ENCODE assay signal across 27 mouse cellular contexts in genomic region chr12:54605203-54605602, GRCm38 (mm10). TPM values are rescaled to one million over a fixed set of nuclear protein-coding genes. Genes with fewer than 3 reads are reported as not detected.
DNase-seq lines count a peak whose midpoint lies in the region; ATAC-seq and TF ChIP-seq lines count a peak whose summit lies in the region.
"Had no signal": no experiment of that assay in that cellular context is flagged by ENCODE, and none has a peak within 500 bp of the region (broad histone marks: within the 10 kb centered on the region; RNA-seq: fewer than 3 reads in every experiment).

No protein-coding gene starts in this region.

- H3K9me3 ChIP-seq in lung, embryonic 16.5 days (ENCODE audit: control insufficient read depth, low read length), result no peaks in the 10 kb centered on the region
- H3K9me3 ChIP-seq: forebrain, embryonic 13.5 days; hindbrain, embryonic 13.5 days; limb, embryonic 15.5 days; liver, embryonic 15.5 days; lung, embryonic 15.5 days; midbrain, embryonic 12.5 days; neural tube, embryonic 13.5 days had no signal

- no peak overlapping the region for H3K4me3 ChIP-seq in kidney, adult 2 months (ENCODE audit: insufficient read depth, low read depth, low read length)
- no peak overlapping the region for H3K4me3 ChIP-seq in lung, embryonic 16.5 days (ENCODE audit: low read length)
- H3K4me3 ChIP-seq in small intestine, adult 2 months (ENCODE audit: low read depth, low read length), result no peak overlapping the region
- H3K4me3 ChIP-seq: erythroblast, embryonic 14.5 days; forebrain, embryonic 13.5 days; hindbrain, embryonic 13.5 days; left cerebral cortex, adult 2 months; limb, embryonic 15.5 days; liver, embryonic 15.5 days; lung, embryonic 15.5 days; midbrain, embryonic 12.5 days; neural tube, embryonic 13.5 days had no signal

- H3K4me2 ChIP-seq in lung, embryonic 16.5 days (ENCODE audit: low read depth, low read length), result no peak overlapping the region
- H3K4me2 ChIP-seq: forebrain, embryonic 13.5 days; hindbrain, embryonic 13.5 days; limb, embryonic 15.5 days; liver, embryonic 15.5 days; lung, embryonic 15.5 days; midbrain, embryonic 12.5 days; neural tube, embryonic 13.5 days had no signal

- TF ChIP-seq POLR2A in kidney, adult 2 months (IDR thresholded peaks at IDR 0.05; ENCODE audit: low read depth, low read length), result no peak
- no peak for TF ChIP-seq POLR2A in small intestine, adult 2 months (IDR thresholded peaks at IDR 0.05; ENCODE audit: low read depth, low read length)

- DNase-seq in kidney, adult 2 months, result peak; percentile 24
- DNase-seq in kidney, adult 9 months, result no peak
- DNase-seq in lung, postnatal 36 days, result no peak
- peak; percentile 56 for DNase-seq in fibroblast of lung, adult 2 months (ENCODE audit: low read depth)
- no peak for DNase-seq in layer of hippocampus, postnatal 36 days
- DNase-seq: adrenal gland, postnatal 36 days; cerebellum, adult 2 months; cerebellum, postnatal 14 days; gastrocnemius, postnatal 10 days; heart, postnatal 4 days; kidney, adult 18-20 months; kidney, postnatal 10 days; layer of hippocampus, adult 9-11 months; right cerebral cortex, postnatal 4 days had no signal

- H3K27ac ChIP-seq in kidney, adult 2 months (ENCODE audit: insufficient read depth, low read depth, low read length), result no peak overlapping the region
- peak overlapping the region; percentile 12; the same call in 1 of the 2 replicates for H3K27ac ChIP-seq in lung, embryonic 16.5 days (ENCODE audit: low read length)
- peak overlapping the region; percentile 86 for H3K27ac ChIP-seq in small intestine, adult 2 months (ENCODE audit: insufficient read depth, low read depth, low read length)
- H3K27ac ChIP-seq: forebrain, embryonic 13.5 days; hindbrain, embryonic 13.5 days; left cerebral cortex, adult 2 months; limb, embryonic 15.5 days; liver, embryonic 15.5 days; lung, embryonic 15.5 days; midbrain, embryonic 12.5 days; neural tube, embryonic 13.5 days had no signal

- no peaks in the 10 kb centered on the region for H3K4me1 ChIP-seq in kidney, adult 2 months (ENCODE audit: control insufficient read depth, insufficient read depth, low read length)
- H3K4me1 ChIP-seq in lung, embryonic 16.5 days (replicated peaks; ENCODE audit: control insufficient read depth, insufficient read depth, low read length), result peaks cover 3% of the 10 kb centered on the region
- peaks cover 9% of the 10 kb centered on the region; the same call in 1 of the 2 replicates for H3K4me1 ChIP-seq in small intestine, adult 2 months (ENCODE audit: control insufficient read depth, insufficient read depth, insufficient read length, low read length)
- H3K4me1 ChIP-seq: forebrain, embryonic 13.5 days; hindbrain, embryonic 13.5 days; liver, embryonic 15.5 days; midbrain, embryonic 12.5 days; neural tube, embryonic 13.5 days had no signal

- WGBS in kidney, adult 2 months, result 48% methylated on average over 3 of the region's 3 CpGs
- WGBS in lung, embryonic 16.5 days, result 27% methylated on average over 3 of the region's 3 CpGs
- 15% methylated on average over 3 of the region's 3 CpGs for WGBS in small intestine, adult 2 months

- peak; percentile 49 for ATAC-seq in lung, embryonic 16.5 days (ENCODE audit: low read depth)
- no peak for ATAC-seq in megakaryocyte progenitor cell, adult 5-6 weeks (replicated peaks; ENCODE audit: poor library complexity)
- ATAC-seq: CD4-positive, CD25-positive, alpha-beta regulatory T cell, adult 4 months; forebrain, embryonic 13.5 days had no signal

- H3K36me3 ChIP-seq in kidney, adult 2 months (ENCODE audit: control insufficient read depth, insufficient read depth, low read length), result no peaks in the 10 kb centered on the region
- no peaks in the 10 kb centered on the region for H3K36me3 ChIP-seq in lung, embryonic 16.5 days (ENCODE audit: control insufficient read depth, insufficient read depth, low read length)
- no peaks in the 10 kb centered on the region for H3K36me3 ChIP-seq in small intestine, adult 2 months (ENCODE audit: control insufficient read depth, insufficient read depth, low read length)
- H3K36me3 ChIP-seq: hindbrain, embryonic 13.5 days; limb, embryonic 15.5 days; liver, embryonic 15.5 days; lung, embryonic 15.5 days; midbrain, embryonic 12.5 days; neural tube, embryonic 13.5 days had no signal

- H3K27me3 ChIP-seq in kidney, adult 2 months (replicated peaks; ENCODE audit: control insufficient read depth, insufficient read depth, low read length), result no peaks in the 10 kb centered on the region
- H3K27me3 ChIP-seq in lung, embryonic 16.5 days (ENCODE audit: control insufficient read depth, insufficient read depth, low read depth, low read length), result no peaks in the 10 kb centered on the region
- no peaks in the 10 kb centered on the region for H3K27me3 ChIP-seq in small intestine, adult 2 months (ENCODE audit: control insufficient read depth, insufficient read depth, low read length)
- H3K27me3 ChIP-seq: forebrain, embryonic 13.5 days; hindbrain, embryonic 13.5 days; limb, embryonic 15.5 days; liver, embryonic 15.5 days; lung, embryonic 15.5 days; midbrain, embryonic 12.5 days; neural tube, embryonic 13.5 days had no signal

- no peak for TF ChIP-seq CTCF in kidney, adult 2 months (conservative IDR thresholded peaks at IDR 0.05; ENCODE audit: insufficient read depth, insufficient read length, low read depth, low read length)
- no peak for TF ChIP-seq CTCF in small intestine, adult 2 months (IDR thresholded peaks at IDR 0.05; ENCODE audit: extremely low read depth, insufficient read length, insufficient replicate concordance, low read depth, low read length)

- no peak overlapping the region for H3K9ac ChIP-seq in lung, embryonic 16.5 days (ENCODE audit: low read length)
- H3K9ac ChIP-seq: forebrain, embryonic 13.5 days; hindbrain, embryonic 13.5 days; limb, embryonic 15.5 days; liver, embryonic 15.5 days; lung, embryonic 15.5 days; midbrain, embryonic 12.5 days; neural tube, embryonic 13.5 days had no signal

RNA-seq across cellular contexts. Expression of gene Sptssa, which starts 51.2 kb away (rescaled TPM):
- 70.5 and 80.1 TPM in 2 replicates for polyA plus RNA-seq in kidney, adult 2 months (2012; rRNA removed)
- 198 and 203 TPM in 2 replicates for polyA plus RNA-seq in lung, embryonic 16.5 days (2015; fragmentation: Nextera tagmentation; extraction: Ambion mirVana)
- polyA plus RNA-seq in small intestine, adult 2 months (2012; rRNA removed), result 60.7 and 101 TPM in 2 replicates
- total RNA-seq in layer of hippocampus, postnatal 36 days (2021), result 10 to 100 TPM; 24.2 to 27.5 TPM
- 232 and 247 TPM in 2 replicates for total RNA-seq in megakaryocyte progenitor cell, adult 5-6 weeks (2015)
- 160 and 165 TPM in 2 replicates for total RNA-seq in megakaryocyte progenitor cell, adult 5-6 weeks (2017)

Comparison
In these comparisons a context has a peak if more than half of its experiments do, and no peak if none do; other contexts are left out.
1. DNase-seq: peak in kidney, adult 2 months (single experiment) and fibroblast of lung, adult 2 months (single experiment); none in kidney, adult 9 months (single experiment), lung, postnatal 36 days (single experiment) and layer of hippocampus, postnatal 36 days (0 of 2).